18 mouse cellular contexts compared by ENCODE assay signal in the genomic region with DNA sequence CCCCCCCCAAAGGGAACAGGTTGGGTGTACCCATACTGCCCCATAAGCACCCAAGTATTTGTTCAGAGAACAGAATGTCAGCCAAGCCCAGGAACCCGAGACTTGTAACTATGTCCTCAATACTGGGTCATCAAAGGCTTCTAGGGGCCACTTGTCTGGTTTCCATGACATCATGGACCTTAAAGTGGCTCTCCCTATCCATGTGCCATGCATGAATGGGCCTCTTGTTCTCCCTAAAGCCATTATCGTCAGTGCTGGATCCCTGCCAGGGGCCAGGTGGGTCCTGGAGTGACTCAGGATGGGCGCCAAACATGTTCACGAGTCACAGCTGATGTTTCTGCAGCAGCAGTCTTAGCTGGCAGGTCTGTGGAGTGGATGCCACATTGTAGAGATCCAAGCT. TPM values are rescaled to one million over a fixed set of nuclear protein-coding genes. Genes with fewer than 3 reads are reported as not detected.
DNase-seq lines count a peak whose midpoint lies in the region; ATAC-seq and TF ChIP-seq lines count a peak whose summit lies in the region.
"Had no signal": no experiment of that assay in that cellular context is flagged by ENCODE, and none has a peak within 500 bp of the region (broad histone marks: within the 10 kb centered on the region; RNA-seq: fewer than 3 reads in every experiment).

No protein-coding gene starts in this region.

- TF ChIP-seq POLR2A in brain, embryonic 14.5 days (IDR thresholded peaks at IDR 0.05; ENCODE audit: borderline replicate concordance, extremely low read depth, insufficient read depth, insufficient read length, poor library complexity, severe bottlenecking) = no peak

- 52% methylated on average over 4 of the region's 4 CpGs for WGBS in intestine, embryonic 14.5 days
- 46% methylated on average over 4 of the region's 4 CpGs for WGBS in intestine, embryonic 16.5 days
- 38% methylated on average over 4 of the region's 4 CpGs for WGBS in lung, postnatal 0 days
- WGBS in forebrain, embryonic 13.5 days = 27% methylated on average over 4 of the region's 4 CpGs

- peak; percentile 99 for TF ChIP-seq EP300 in lung, postnatal 0 days (IDR thresholded peaks at IDR 0.05)

- no peak overlapping the region for H3K4me3 ChIP-seq in intestine, embryonic 14.5 days (ENCODE audit: low read depth, low read length)
- no peak overlapping the region for H3K4me3 ChIP-seq in intestine, embryonic 16.5 days (ENCODE audit: low read length)
- no peak overlapping the region for H3K4me3 ChIP-seq in lung, postnatal 0 days (ENCODE audit: low read depth, low read length)
- no peak overlapping the region for H3K4me3 ChIP-seq in forebrain, embryonic 13.5 days

- H3K4me2 ChIP-seq in intestine, embryonic 14.5 days (ENCODE audit: low read length) = no peak overlapping the region
- H3K4me2 ChIP-seq in intestine, embryonic 16.5 days (ENCODE audit: low read depth, low read length) = no peak overlapping the region
- no peak overlapping the region for H3K4me2 ChIP-seq in lung, postnatal 0 days (replicated peaks; ENCODE audit: low read depth, low read length)
- no peak overlapping the region for H3K4me2 ChIP-seq in forebrain, embryonic 13.5 days

- H3K27ac ChIP-seq in intestine, embryonic 14.5 days (ENCODE audit: low read depth) = no peak overlapping the region
- H3K27ac ChIP-seq in intestine, embryonic 16.5 days (ENCODE audit: low read length) = no peak overlapping the region
- peak overlapping the region; percentile 51 for H3K27ac ChIP-seq in lung, postnatal 0 days (ENCODE audit: low read length)
- no peak overlapping the region for H3K27ac ChIP-seq in forebrain, embryonic 13.5 days

- TF ChIP-seq CTCF in brain, embryonic 14.5 days (IDR thresholded peaks at IDR 0.05; ENCODE audit: borderline replicate concordance, extremely low read depth, insufficient read depth, insufficient read length) = no peak
- TF ChIP-seq CTCF in lung, postnatal 0 days (IDR thresholded peaks at IDR 0.05) = no peak

- no peaks in the 10 kb centered on the region for H3K9me3 ChIP-seq in intestine, embryonic 14.5 days (ENCODE audit: control insufficient read depth, low read length)
- no peaks in the 10 kb centered on the region for H3K9me3 ChIP-seq in intestine, embryonic 16.5 days (ENCODE audit: control insufficient read depth, low read length)
- no peaks in the 10 kb centered on the region for H3K9me3 ChIP-seq in lung, postnatal 0 days (ENCODE audit: low read length)
- 0 out of 2 replicates have a peak, but pooled peaks cover under 1% of the 10 kb centered on the region for H3K9me3 ChIP-seq in forebrain, embryonic 13.5 days (replicated peaks)

- no peak for DNase-seq in intestine, embryonic 14.5 days (ENCODE audit: low spot score)
- peak; percentile 47 for DNase-seq in MN1 (ENCODE audit: low spot score)
- peak; percentile 59 for DNase-seq in brain, embryonic 14.5 days (ENCODE audit: low read depth)
- DNase-seq in lung, postnatal 0 days (ENCODE audit: low spot score) = peak; percentile 93
- no peak for DNase-seq in layer of hippocampus, postnatal 36 days
- no peak for DNase-seq in embryo, embryonic 10.5 days (ENCODE audit: low spot score)
- DNase-seq: cerebellum, adult 2 months; kidney, postnatal 36 days; thymus, postnatal 36 days had no signal

- no peaks in the 10 kb centered on the region for H3K36me3 ChIP-seq in intestine, embryonic 14.5 days (ENCODE audit: control insufficient read depth, insufficient read depth, low read length)
- no peaks in the 10 kb centered on the region for H3K36me3 ChIP-seq in intestine, embryonic 16.5 days (ENCODE audit: control insufficient read depth, insufficient read depth, low read length)
- no peaks in the 10 kb centered on the region for H3K36me3 ChIP-seq in lung, postnatal 0 days (ENCODE audit: insufficient read depth, low read length)
- H3K36me3 ChIP-seq in forebrain, embryonic 13.5 days (ENCODE audit: poor library complexity, severe bottlenecking) = no peaks in the 10 kb centered on the region

- H3K9ac ChIP-seq in intestine, embryonic 14.5 days (ENCODE audit: low read length) = no peak overlapping the region
- H3K9ac ChIP-seq in intestine, embryonic 16.5 days (ENCODE audit: low read depth, low read length) = no peak overlapping the region
- H3K9ac ChIP-seq in lung, postnatal 0 days (replicated peaks; ENCODE audit: low read depth) = no peak overlapping the region
- H3K9ac ChIP-seq in forebrain, embryonic 13.5 days = no peak overlapping the region

- ATAC-seq in intestine, embryonic 14.5 days (replicated peaks; ENCODE audit: low FRiP score, low TSS enrichment, low read depth) = 0 out of 2 replicates have a peak, but pooled peaks have one; percentile 16
- ATAC-seq in intestine, embryonic 16.5 days = no peak; the same call in 1 of the 2 replicates
- peak; percentile 93 for ATAC-seq in lung, postnatal 0 days
- no peak for ATAC-seq in forebrain, embryonic 13.5 days
- ATAC-seq: CD4-positive, CD25-positive, alpha-beta regulatory T cell, adult 4 months; inflammation-experienced regulatory T-cells, adult 6 months had no signal

- no peaks in the 10 kb centered on the region for H3K27me3 ChIP-seq in intestine, embryonic 14.5 days (replicated peaks; ENCODE audit: control insufficient read depth, insufficient read depth, low read length)
- H3K27me3 ChIP-seq in intestine, embryonic 16.5 days (replicated peaks; ENCODE audit: control insufficient read depth, insufficient read depth, low read length) = 0 out of 2 replicates have a peak, but pooled peaks cover 3% of the 10 kb centered on the region
- H3K27me3 ChIP-seq in lung, postnatal 0 days (replicated peaks; ENCODE audit: insufficient read depth, low read length) = no peaks in the 10 kb centered on the region
- H3K27me3 ChIP-seq in forebrain, embryonic 13.5 days = peaks cover 12% of the 10 kb centered on the region

- H3K4me1 ChIP-seq in intestine, embryonic 14.5 days (replicated peaks; ENCODE audit: control insufficient read depth, insufficient read depth, low read length) = no peaks in the 10 kb centered on the region
- peaks cover 7% of the 10 kb centered on the region; the same call in 1 of the 2 replicates for H3K4me1 ChIP-seq in intestine, embryonic 16.5 days (ENCODE audit: control insufficient read depth, insufficient read depth, low read length)
- H3K4me1 ChIP-seq in lung, postnatal 0 days (ENCODE audit: insufficient read depth, low read depth, low read length) = peaks cover 5% of the 10 kb centered on the region; the same call in 1 of the 2 replicates
- H3K4me1 ChIP-seq in forebrain, embryonic 13.5 days = peaks cover 21% of the 10 kb centered on the region

RNA-seq across cellular contexts. Expression of gene Myl10, which starts 17.8 kb away (rescaled TPM):
- polyA plus RNA-seq in intestine, embryonic 14.5 days (2014; fragmentation: Nextera tagmentation; extraction: Ambion mirVana) = not detected in 2 replicates
- not detected in 2 replicates for polyA plus RNA-seq in intestine, embryonic 16.5 days (2015; fragmentation: Nextera tagmentation; extraction: Ambion mirVana)
- polyA plus RNA-seq in brain, embryonic 14.5 days (2012; rRNA removed) = not detected in 2 replicates
- polyA plus RNA-seq in lung, postnatal 0 days (2015; fragmentation: Nextera tagmentation; extraction: Ambion mirVana) = not detected in 2 replicates
- total RNA-seq in layer of hippocampus, postnatal 36 days (2021) = not detected
- not detected in 2 replicates for polyA plus RNA-seq in forebrain, embryonic 13.5 days (2015; fragmentation: Nextera tagmentation; extraction: Ambion mirVana)
- total RNA-seq: heart, postnatal 25 days; left cerebral cortex, adult 18-20 months; liver, adult 2 months; monocyte, adult 5-6 weeks; neutrophil, adult 5-6 weeks had no signal
- polyA plus RNA-seq: cerebellum, adult 2 months; liver, adult 2 months had no signal

Comparison
In these comparisons a context has a peak if more than half of its experiments do, and no peak if none do; other contexts are left out.
1. ATAC-seq: peak in intestine, embryonic 14.5 days (single experiment) and lung, postnatal 0 days (single experiment); none in intestine, embryonic 16.5 days (single experiment) and forebrain, embryonic 13.5 days (single experiment).
2. DNase-seq: peak in MN1 (single experiment), brain, embryonic 14.5 days (single experiment) and lung, postnatal 0 days (single experiment); none in intestine, embryonic 14.5 days (single experiment), layer of hippocampus, postnatal 36 days (0 of 2) and embryo, embryonic 10.5 days (single experiment).